Mouse (Mus musculus): Measurements from ENCODE around the gene Lsr. TPM values are rescaled to one million over a fixed set of nuclear protein-coding genes. Genes with fewer than 3 reads are reported as not detected.

Gene Lsr
- polyA plus RNA-seq, 1 experiment = 816 TPM

GRCm38 (mm10) chr7:30964366-30964765, 8.9 kb downstream of the Lsr start:
- Histone ChIP-seq H3K4me3 (ENCODE audit: low read depth, low read length) (no peak overlapping the region), H3K27ac (ENCODE audit: insufficient read depth, low read depth, low read length) (no peak overlapping the region), H3K4me1 (ENCODE audit: control insufficient read depth, insufficient read depth, insufficient read length, low read length) (peaks cover 3% of the 10 kb centered on the region; the same call in 1 of the 2 replicates), H3K27me3 (ENCODE audit: control insufficient read depth, insufficient read depth, low read length) (no peaks in the 10 kb centered on the region), H3K36me3 (ENCODE audit: control insufficient read depth, insufficient read depth, low read length) (peaks cover 49% of the 10 kb centered on the region)
- TF ChIP-seq POLR2A (IDR thresholded peaks at IDR 0.05; ENCODE audit: low read depth, low read length) = no peak
- TF ChIP-seq CTCF (IDR thresholded peaks at IDR 0.05; ENCODE audit: extremely low read depth, insufficient read length, insufficient replicate concordance, low read depth, low read length) = no peak
- 84% methylated on average over 7 of the region's 7 CpGs for WGBS

GRCm38 (mm10) chr7:30962862-30963261, 10.4 kb downstream of the Lsr start:
- Histone ChIP-seq H3K27me3 (ENCODE audit: control insufficient read depth, insufficient read depth, low read length) (no peaks in the 10 kb centered on the region), H3K27ac (ENCODE audit: insufficient read depth, low read depth, low read length) (no peak overlapping the region), H3K36me3 (ENCODE audit: control insufficient read depth, insufficient read depth, low read length) (peaks cover 59% of the 10 kb centered on the region), H3K4me3 (ENCODE audit: low read depth, low read length) (no peak overlapping the region), H3K4me1 (ENCODE audit: control insufficient read depth, insufficient read depth, insufficient read length, low read length) (peaks cover 7% of the 10 kb centered on the region)
- WGBS = 92% methylated on average over 5 of the region's 5 CpGs
- no peak for TF ChIP-seq CTCF (IDR thresholded peaks at IDR 0.05; ENCODE audit: extremely low read depth, insufficient read length, insufficient replicate concordance, low read depth, low read length)
- TF ChIP-seq POLR2A (IDR thresholded peaks at IDR 0.05; ENCODE audit: low read depth, low read length) = no peak

GRCm38 (mm10) chr7:30959786-30960349, 13.4 kb downstream of the Lsr start:
- no peak overlapping the region for H3K27ac ChIP-seq (ENCODE audit: insufficient read depth, low read depth, low read length)
- no peak for TF ChIP-seq CTCF (IDR thresholded peaks at IDR 0.05; ENCODE audit: extremely low read depth, insufficient read length, insufficient replicate concordance, low read depth, low read length)
- TF ChIP-seq POLR2A (IDR thresholded peaks at IDR 0.05; ENCODE audit: low read depth, low read length) = no peak
- no peaks in the 10 kb centered on the region for H3K27me3 ChIP-seq (ENCODE audit: control insufficient read depth, insufficient read depth, low read length)
- peaks cover 45% of the 10 kb centered on the region for H3K36me3 ChIP-seq (ENCODE audit: control insufficient read depth, insufficient read depth, low read length)
- 86% methylated on average over 6 of the region's 6 CpGs for WGBS
- H3K4me3 ChIP-seq (ENCODE audit: low read depth, low read length) = no peak overlapping the region
- H3K4me1 ChIP-seq (ENCODE audit: control insufficient read depth, insufficient read depth, insufficient read length, low read length) = peaks cover 6% of the 10 kb centered on the region

- WGBS = 95% methylated on average over 9 of the region's 9 CpGs
- H3K27me3 ChIP-seq (ENCODE audit: control insufficient read depth, insufficient read depth, low read length) = no peaks in the 10 kb centered on the region
- H3K27ac ChIP-seq (ENCODE audit: insufficient read depth, low read depth, low read length) = no peak overlapping the region
- TF ChIP-seq POLR2A (IDR thresholded peaks at IDR 0.05; ENCODE audit: low read depth, low read length) (no peak), CTCF (IDR thresholded peaks at IDR 0.05; ENCODE audit: extremely low read depth, insufficient read length, insufficient replicate concordance, low read depth, low read length) (no peak)
- H3K4me1 ChIP-seq (ENCODE audit: control insufficient read depth, insufficient read depth, insufficient read length, low read length) = peaks cover 6% of the 10 kb centered on the region
- H3K4me3 ChIP-seq (ENCODE audit: low read depth, low read length) = no peak overlapping the region
- H3K36me3 ChIP-seq (ENCODE audit: control insufficient read depth, insufficient read depth, low read length) = peaks cover 46% of the 10 kb centered on the region
These were observed 14.3 kb downstream of the Lsr start for GRCm38 (mm10) chr7:30958866-30959487.

GRCm38 (mm10) chr7:30958109-30958865, 15.0 kb downstream of the Lsr start:
- H3K4me3 ChIP-seq (ENCODE audit: low read depth, low read length) = peak overlapping the region; percentile 100

GRCm38 (mm10) chr7:30957367-30957783, 15.9 kb downstream of the Lsr start:
- Histone ChIP-seq H3K4me1 (ENCODE audit: control insufficient read depth, insufficient read depth, insufficient read length, low read length) (peaks cover 6% of the 10 kb centered on the region), H3K36me3 (ENCODE audit: control insufficient read depth, insufficient read depth, low read length) (peaks cover 55% of the 10 kb centered on the region), H3K27me3 (ENCODE audit: control insufficient read depth, insufficient read depth, low read length) (no peaks in the 10 kb centered on the region), H3K4me3 (ENCODE audit: low read depth, low read length) (peak overlapping the region; percentile 100), H3K27ac (ENCODE audit: insufficient read depth, low read depth, low read length) (peak overlapping the region; percentile 100)
- under 1% methylated on average over 43 of the region's 43 CpGs for WGBS
- TF ChIP-seq CTCF (IDR thresholded peaks at IDR 0.05; ENCODE audit: extremely low read depth, insufficient read length, insufficient replicate concordance, low read depth, low read length) (no peak), POLR2A (IDR thresholded peaks at IDR 0.05; ENCODE audit: low read depth, low read length) (no peak; the same call in 1 of the 2 replicates)

More at GRCm38 (mm10) chr7:30958109-30958865, 15.0 kb downstream of the Lsr start:
- Histone ChIP-seq H3K36me3 (ENCODE audit: control insufficient read depth, insufficient read depth, low read length) (peaks cover 52% of the 10 kb centered on the region), H3K27ac (ENCODE audit: insufficient read depth, low read depth, low read length) (no peak overlapping the region; the same call in 1 of the 2 replicates), H3K27me3 (ENCODE audit: control insufficient read depth, insufficient read depth, low read length) (no peaks in the 10 kb centered on the region), H3K4me1 (ENCODE audit: control insufficient read depth, insufficient read depth, insufficient read length, low read length) (peaks cover 6% of the 10 kb centered on the region)
- 74% methylated on average over 28 of the region's 28 CpGs for WGBS
- TF ChIP-seq CTCF (IDR thresholded peaks at IDR 0.05; ENCODE audit: extremely low read depth, insufficient read length, insufficient replicate concordance, low read depth, low read length) = no peak
- no peak for TF ChIP-seq POLR2A (IDR thresholded peaks at IDR 0.05; ENCODE audit: low read depth, low read length)

Data from small intestine, adult 2 months (tissue).